Mouse (Mus musculus) neural tube, embryonic 14.5 days (tissue): ENCODE measurements around the gene Nradd. TPM values are rescaled to one million over a fixed set of nuclear protein-coding genes. Genes with fewer than 3 reads are reported as not detected.
A peak's percentile ranks its signal among the peaks of the same experiment; 100 is the strongest.

ENCODE experiments used
- ATAC-seq: fragments of 200-750 bp; cut with Nextera tagmentation; 2 replicates; pipeline ENCODE4 v1.8.0; 2017; ENCODE audit warnings: low read depth, mild to moderate bottlenecking, moderate TSS enrichment, moderate library complexity
- H3K27ac ChIP-seq: fragments of 300-500 bp; sonication (generic); 2 replicates; pipeline ENCODE4 v1.5.1; 2014; ENCODE audit warnings: low read depth, mild to moderate bottlenecking, control low read depth, low read length, moderate library complexity, mixed read lengths
- H3K27me3 ChIP-seq: fragments of 300-500 bp; sonication (generic); 2 replicates; pipeline ENCODE4 v1.6.1; 2014; ENCODE audit warnings: low read length; ENCODE audit not compliant: control insufficient read depth, insufficient read depth
- H3K36me3 ChIP-seq: fragments of 300-500 bp; sonication (generic); 2 replicates; pipeline ENCODE4 v1.6.1; 2014; ENCODE audit warnings: low read length, mixed read lengths; ENCODE audit not compliant: control insufficient read depth, insufficient read depth
- H3K4me1 ChIP-seq: fragments of 300-500 bp; sonication (generic); 2 replicates; pipeline ENCODE4 v1.6.1; 2014; ENCODE audit warnings: low read length; ENCODE audit not compliant: control insufficient read depth, insufficient read depth
- H3K4me2 ChIP-seq: fragments of 300-500 bp; sonication (generic); 2 replicates; pipeline ENCODE4 v1.6.1; 2014; ENCODE audit warnings: mild to moderate bottlenecking, low read depth, low read length, control low read depth
- H3K4me3 ChIP-seq: fragments of 300-500 bp; sonication (generic); 2 replicates; pipeline ENCODE4 v1.5.1; 2014; ENCODE audit warnings: low read depth, low read length, control low read depth, mixed read lengths
- H3K9ac ChIP-seq: fragments of 300-500 bp; sonication (generic); replicated peaks from 2 replicates; pipeline ENCODE4 v1.6.1; 2014; ENCODE audit warnings: low read depth, mild to moderate bottlenecking, control low read depth, low read length, mixed read lengths
- H3K9me3 ChIP-seq: fragments of 300-500 bp; sonication (generic); 2 replicates; pipeline ENCODE4 v1.6.1; 2016; ENCODE audit warnings: low read length; ENCODE audit not compliant: control insufficient read depth
- WGBS: fragments of 180-500 bp; shearing (Covaris S2); extraction: QIAGEN DNeasy Blood & Tissue Kit; methylation state at CpG from one replicate; pipeline ENCODE4 v1.1.7; 2014; 5-methylcytosine and 5-hydroxymethylcytosine counted together
- polyA plus RNA-seq: library from polyadenylated mRNA; unstranded; fragments of >200 nt; fragmentation: Nextera tagmentation; extraction: Ambion mirVana; gene quantifications from 2 replicates; pipeline ENCODE4 v1.2.1, GENCODE M21; 2014

Gene Nradd
- 14.1 and 21.4 TPM in 2 replicates for polyA plus RNA-seq

- Histone ChIP-seq H3K36me3 (peaks cover 1% of the 10 kb centered on the region; the same call in 1 of the 2 replicates), H3K9ac (peak within 1 kb of the TSS; percentile 66), H3K9me3 (no peaks in the 10 kb centered on the region), H3K4me3 (peak within 1 kb of the TSS; percentile 36), H3K4me2 (peak within 1 kb of the TSS; percentile 94), H3K27me3 (no peaks in the 10 kb centered on the region), H3K4me1 (peaks cover 12% of the 10 kb centered on the region; the same call in 1 of the 2 replicates), H3K27ac (peak within 1 kb of the TSS; percentile 80)
- 1% methylated on average over 41 of the region's 41 CpGs for WGBS
- ATAC-seq, result peak; percentile 95
These were observed at the start of gene Nradd for GRCm38 (mm10) chr9:110624361-110625166. Gene Nradd (minus strand): TSS chr9:110624452.

GRCm38 (mm10) chr9:110673107-110673752, 49.0 kb upstream of the Nradd start:
- ATAC-seq, result no peak
- WGBS, result 59% methylated on average over 10 of the region's 10 CpGs
- Histone ChIP-seq H3K9me3 (no peaks in the 10 kb centered on the region), H3K27me3 (no peaks in the 10 kb centered on the region), H3K4me2 (no peak overlapping the region), H3K4me3 (no peak overlapping the region), H3K9ac (no peak overlapping the region), H3K27ac (no peak overlapping the region), H3K36me3 (no peaks in the 10 kb centered on the region), H3K4me1 (peaks cover 9% of the 10 kb centered on the region; the same call in 1 of the 2 replicates)

GRCm38 (mm10) chr9:110672462-110673106, 48.3 kb upstream of the Nradd start:
- Histone ChIP-seq H3K9ac (no peak overlapping the region), H3K27ac (no peak overlapping the region), H3K9me3 (no peaks in the 10 kb centered on the region), H3K4me1 (peaks cover 9% of the 10 kb centered on the region; the same call in 1 of the 2 replicates), H3K27me3 (no peaks in the 10 kb centered on the region), H3K36me3 (no peaks in the 10 kb centered on the region), H3K4me3 (no peak overlapping the region), H3K4me2 (no peak overlapping the region)
- WGBS, result 58% methylated on average over 7 of the region's 7 CpGs
- no peak for ATAC-seq

GRCm38 (mm10) chr9:110669785-110670184, 45.5 kb upstream of the Nradd start:
- no peaks in the 10 kb centered on the region for H3K9me3 ChIP-seq
- peaks cover 9% of the 10 kb centered on the region; the same call in 1 of the 2 replicates for H3K4me1 ChIP-seq
- no peak for ATAC-seq
- 89% methylated on average over 5 of the region's 5 CpGs for WGBS
- H3K27me3 ChIP-seq, result no peaks in the 10 kb centered on the region
- no peak overlapping the region for H3K9ac ChIP-seq
- no peak overlapping the region for H3K27ac ChIP-seq
- H3K36me3 ChIP-seq, result no peaks in the 10 kb centered on the region
- H3K4me2 ChIP-seq, result no peak overlapping the region
- no peak overlapping the region for H3K4me3 ChIP-seq

GRCm38 (mm10) chr9:110668601-110669293, 44.5 kb upstream of the Nradd start:
- H3K36me3 ChIP-seq, result no peaks in the 10 kb centered on the region
- no peak overlapping the region for H3K4me3 ChIP-seq
- no peak for ATAC-seq
- no peaks in the 10 kb centered on the region for H3K9me3 ChIP-seq
- H3K9ac ChIP-seq, result no peak overlapping the region
- H3K27ac ChIP-seq, result no peak overlapping the region
- WGBS, result 94% methylated on average over 6 of the region's 6 CpGs
- peaks cover 9% of the 10 kb centered on the region; the same call in 1 of the 2 replicates for H3K4me1 ChIP-seq
- H3K4me2 ChIP-seq, result no peak overlapping the region
- no peaks in the 10 kb centered on the region for H3K27me3 ChIP-seq

- no peak overlapping the region for H3K9ac ChIP-seq
- H3K4me1 ChIP-seq, result no peaks in the 10 kb centered on the region
- 57% methylated on average over 4 of the region's 4 CpGs for WGBS
- H3K27me3 ChIP-seq, result no peaks in the 10 kb centered on the region
- H3K4me2 ChIP-seq, result no peak overlapping the region
- no peak overlapping the region for H3K27ac ChIP-seq
- ATAC-seq, result no peak
- H3K36me3 ChIP-seq, result no peaks in the 10 kb centered on the region
- no peak overlapping the region for H3K4me3 ChIP-seq
- H3K9me3 ChIP-seq, result no peaks in the 10 kb centered on the region
These were observed 43.1 kb upstream of the Nradd start for GRCm38 (mm10) chr9:110667219-110667836.

GRCm38 (mm10) chr9:110666374-110666773, 42.1 kb upstream of the Nradd start:
- no peak for ATAC-seq
- Histone ChIP-seq H3K27ac (no peak overlapping the region), H3K4me1 (no peaks in the 10 kb centered on the region), H3K4me3 (no peak overlapping the region), H3K36me3 (no peaks in the 10 kb centered on the region), H3K9ac (no peak overlapping the region), H3K27me3 (no peaks in the 10 kb centered on the region), H3K9me3 (no peaks in the 10 kb centered on the region), H3K4me2 (no peak overlapping the region)
- WGBS, result 18% methylated on average over 8 of the region's 8 CpGs

- Histone ChIP-seq H3K4me3 (no peak overlapping the region), H3K4me1 (no peaks in the 10 kb centered on the region), H3K9ac (no peak overlapping the region), H3K4me2 (no peak overlapping the region), H3K27ac (no peak overlapping the region), H3K27me3 (no peaks in the 10 kb centered on the region), H3K36me3 (no peaks in the 10 kb centered on the region), H3K9me3 (no peaks in the 10 kb centered on the region)
- no peak for ATAC-seq
- 7% methylated on average over 4 of the region's 4 CpGs for WGBS
These were observed 41.7 kb upstream of the Nradd start for GRCm38 (mm10) chr9:110665912-110666311.
